Mouse (Mus musculus): ENCODE measurements around the gene Uba3. TPM values are rescaled to one million over a fixed set of nuclear protein-coding genes. Genes with fewer than 3 reads are reported as not detected.

Uba3 gene
- polyA plus RNA-seq, 1 experiment from 2014 or later: 64.9 TPM

DNA sequence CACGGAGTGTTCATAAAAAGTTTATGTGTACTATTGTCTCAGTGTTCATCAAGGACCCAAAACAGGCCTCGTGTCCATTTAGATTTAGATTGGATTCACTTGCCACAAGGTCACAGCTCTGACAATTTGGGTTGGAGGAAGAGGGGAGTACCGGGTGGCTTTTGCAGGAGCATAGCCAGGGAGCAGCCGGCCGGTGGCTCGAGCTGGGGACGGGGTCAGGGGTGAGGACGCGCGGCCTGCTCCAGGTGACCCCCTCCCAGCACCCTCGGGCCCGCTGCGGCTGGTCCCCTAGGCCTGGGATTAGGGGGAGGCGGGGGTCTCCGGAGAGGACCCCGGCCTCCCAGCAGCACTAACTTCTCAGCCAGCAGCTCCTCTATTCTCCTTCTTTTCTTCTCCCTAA is 495 bp downstream of the Uba3 start:
- no peaks in the 10 kb centered on the region for H3K9me3 ChIP-seq (replicated peaks; ENCODE audit: control insufficient read depth, low read length)
- no peaks in the 10 kb centered on the region for H3K27me3 ChIP-seq (ENCODE audit: control insufficient read depth, insufficient read depth, low read length)
- under 1% methylated on average over 16 of the region's 16 CpGs for WGBS
- H3K27ac ChIP-seq (ENCODE audit: low read length): peak overlapping the region; percentile 86
- H3K9ac ChIP-seq (ENCODE audit: low read length): peak overlapping the region; percentile 98
- peak overlapping the region; percentile 79 for H3K4me2 ChIP-seq (ENCODE audit: low read depth, low read length)
- peak; percentile 12 for ATAC-seq (ENCODE audit: insufficient read depth, low FRiP score)
- no peaks in the 10 kb centered on the region; the same call in 1 of the 2 replicates for H3K36me3 ChIP-seq (ENCODE audit: control insufficient read depth, insufficient read depth, low read length)
- H3K4me3 ChIP-seq (replicated peaks; ENCODE audit: low read length): peak overlapping the region; percentile 92
- peaks cover 11% of the 10 kb centered on the region for H3K4me1 ChIP-seq (ENCODE audit: control insufficient read depth, insufficient read depth, low read length)

DNA sequence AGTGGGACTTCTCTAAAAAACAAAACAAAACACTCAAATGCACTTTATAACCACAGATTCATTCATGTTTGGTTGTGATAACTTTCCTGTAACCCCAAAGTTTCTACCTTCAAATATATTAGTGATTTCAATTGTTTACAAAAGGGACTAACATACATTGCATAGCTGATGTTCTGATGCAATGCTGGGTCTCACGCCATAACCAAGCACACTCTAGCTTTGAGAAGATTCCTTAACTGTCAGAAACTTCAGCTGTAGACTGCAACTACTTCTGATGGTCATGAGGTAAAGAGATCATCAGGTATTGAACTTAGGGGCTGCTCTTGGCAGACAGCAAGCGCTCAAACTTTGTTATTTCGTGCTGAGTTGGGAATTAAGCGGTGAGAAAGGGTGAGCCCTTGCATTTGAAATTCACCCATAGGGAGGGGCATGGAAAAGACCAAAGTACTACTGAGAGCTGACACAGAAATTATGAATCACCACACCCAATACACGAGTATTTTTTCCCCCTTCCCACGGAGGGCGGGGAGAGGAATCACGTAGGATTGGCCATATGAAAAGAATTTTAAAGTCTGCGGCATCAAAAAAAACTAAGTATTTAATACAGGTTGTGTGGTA is 1.1 kb downstream of the Uba3 start:
- Histone ChIP-seq H3K4me3 (replicated peaks; ENCODE audit: low read length) (peak overlapping the region; percentile 92), H3K4me2 (ENCODE audit: low read depth, low read length) (peak overlapping the region; percentile 79), H3K36me3 (ENCODE audit: control insufficient read depth, insufficient read depth, low read length) (no peaks in the 10 kb centered on the region; the same call in 1 of the 2 replicates), H3K27ac (ENCODE audit: low read length) (peak overlapping the region; percentile 86), H3K27me3 (ENCODE audit: control insufficient read depth, insufficient read depth, low read length) (no peaks in the 10 kb centered on the region), H3K9me3 (replicated peaks; ENCODE audit: control insufficient read depth, low read length) (no peaks in the 10 kb centered on the region), H3K9ac (ENCODE audit: low read length) (peak overlapping the region; percentile 98), H3K4me1 (ENCODE audit: control insufficient read depth, insufficient read depth, low read length) (peaks cover 11% of the 10 kb centered on the region)
- ATAC-seq (ENCODE audit: insufficient read depth, low FRiP score): no peak
- WGBS: 10% methylated on average over 9 of the region's 9 CpGs

DNA sequence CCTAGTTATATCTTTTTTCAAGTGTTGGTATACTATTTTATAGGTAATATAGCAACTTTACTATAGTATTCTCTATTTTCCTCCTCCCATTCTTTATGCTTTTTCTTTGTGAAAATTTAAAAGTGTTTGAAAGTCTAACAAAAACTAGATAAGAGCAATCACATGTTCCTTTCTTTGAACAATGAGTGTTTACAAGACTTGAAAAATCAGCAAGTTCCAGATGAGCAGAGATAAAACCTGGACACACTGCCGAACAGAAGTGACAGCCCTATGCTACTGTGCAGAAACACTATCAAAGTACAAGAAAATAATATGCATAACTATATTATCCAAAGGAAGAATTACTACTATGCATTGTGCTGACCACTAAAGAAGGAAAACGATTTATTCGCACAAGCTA is 3.0 kb downstream of the Uba3 start:
- ATAC-seq (ENCODE audit: insufficient read depth, low FRiP score): no peak

DNA sequence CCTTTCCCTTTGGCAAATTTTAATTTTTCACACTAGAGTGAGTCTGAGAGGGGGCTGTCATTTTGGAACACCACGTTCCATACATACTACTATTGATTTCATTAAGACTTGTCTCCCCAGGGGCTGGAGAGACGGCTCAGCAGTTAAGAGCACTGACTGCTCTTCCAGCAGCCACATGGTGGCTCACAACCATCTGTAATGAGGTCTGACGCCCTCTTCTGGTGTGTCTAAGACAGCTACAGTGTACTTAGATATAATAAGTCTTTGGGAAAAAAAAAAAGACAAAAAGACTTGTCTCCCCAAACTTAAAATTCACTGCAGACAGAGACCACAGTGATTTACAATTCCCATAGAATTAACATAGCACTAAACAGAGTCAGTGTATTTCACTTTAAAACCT is 5.0 kb downstream of the Uba3 start:
- H3K27ac ChIP-seq (ENCODE audit: low read length): no peak overlapping the region
- H3K4me2 ChIP-seq (ENCODE audit: low read depth, low read length): no peak overlapping the region
- H3K36me3 ChIP-seq (ENCODE audit: control insufficient read depth, insufficient read depth, low read length): peaks cover 19% of the 10 kb centered on the region
- H3K4me3 ChIP-seq (replicated peaks; ENCODE audit: low read length): no peak overlapping the region
- no peak overlapping the region for H3K9ac ChIP-seq (ENCODE audit: low read length)
- peaks cover 11% of the 10 kb centered on the region for H3K4me1 ChIP-seq (ENCODE audit: control insufficient read depth, insufficient read depth, low read length)
- no peaks in the 10 kb centered on the region for H3K9me3 ChIP-seq (replicated peaks; ENCODE audit: control insufficient read depth, low read length)
- H3K27me3 ChIP-seq (ENCODE audit: control insufficient read depth, insufficient read depth, low read length): no peaks in the 10 kb centered on the region
- WGBS: 61% methylated on average over 3 of the region's 3 CpGs
- ATAC-seq (ENCODE audit: insufficient read depth, low FRiP score): no peak

More for the DNA sequence above, 3.0 kb downstream of the Uba3 start:
- Histone ChIP-seq H3K36me3 (ENCODE audit: control insufficient read depth, insufficient read depth, low read length) (peaks cover 3% of the 10 kb centered on the region), H3K4me3 (replicated peaks; ENCODE audit: low read length) (no peak overlapping the region), H3K4me1 (ENCODE audit: control insufficient read depth, insufficient read depth, low read length) (peaks cover 11% of the 10 kb centered on the region), H3K9me3 (replicated peaks; ENCODE audit: control insufficient read depth, low read length) (no peaks in the 10 kb centered on the region), H3K9ac (ENCODE audit: low read length) (no peak overlapping the region), H3K4me2 (ENCODE audit: low read depth, low read length) (no peak overlapping the region), H3K27ac (ENCODE audit: low read length) (no peak overlapping the region), H3K27me3 (ENCODE audit: control insufficient read depth, insufficient read depth, low read length) (no peaks in the 10 kb centered on the region)
- 72% methylated on average over 3 of the region's 3 CpGs for WGBS

DNA sequence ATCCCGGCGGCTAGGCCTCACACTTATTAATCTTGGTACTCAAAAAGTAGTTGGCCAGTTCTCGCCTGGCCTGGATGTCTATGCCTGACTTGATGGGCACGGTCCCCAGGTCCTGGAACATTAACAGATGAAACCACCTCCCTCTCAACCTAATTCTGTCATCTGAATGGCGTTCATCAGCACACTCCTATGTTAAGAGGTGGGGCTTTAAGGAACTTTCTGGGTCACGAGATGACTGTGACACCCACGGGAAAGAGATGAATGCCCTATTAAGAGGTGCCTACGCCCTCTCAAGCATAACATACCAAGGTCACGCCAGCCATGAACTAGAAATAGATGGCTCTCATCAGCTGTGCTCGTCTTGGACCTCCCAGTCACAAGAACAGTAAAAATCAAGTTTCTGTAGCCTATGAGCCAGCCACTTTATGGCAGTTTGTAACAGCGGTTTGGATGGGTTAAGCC is 26.0 kb downstream of the Uba3 start:
- Histone ChIP-seq H3K36me3 (ENCODE audit: control insufficient read depth, insufficient read depth, low read length) (0 out of 2 replicates have a peak, but pooled peaks cover 2% of the 10 kb centered on the region), H3K27me3 (ENCODE audit: control insufficient read depth, insufficient read depth, low read length) (no peaks in the 10 kb centered on the region), H3K9me3 (replicated peaks; ENCODE audit: control insufficient read depth, low read length) (no peaks in the 10 kb centered on the region), H3K4me3 (replicated peaks; ENCODE audit: low read length) (peak overlapping the region; percentile 99), H3K27ac (ENCODE audit: low read length) (peak overlapping the region; percentile 96), H3K9ac (ENCODE audit: low read length) (peak overlapping the region; percentile 99), H3K4me2 (ENCODE audit: low read depth, low read length) (peak overlapping the region; percentile 64), H3K4me1 (ENCODE audit: control insufficient read depth, insufficient read depth, low read length) (peaks cover 10% of the 10 kb centered on the region)
- 7% methylated on average over 11 of the region's 11 CpGs for WGBS
- peak; percentile 64 for ATAC-seq (ENCODE audit: insufficient read depth, low FRiP score)

DNA sequence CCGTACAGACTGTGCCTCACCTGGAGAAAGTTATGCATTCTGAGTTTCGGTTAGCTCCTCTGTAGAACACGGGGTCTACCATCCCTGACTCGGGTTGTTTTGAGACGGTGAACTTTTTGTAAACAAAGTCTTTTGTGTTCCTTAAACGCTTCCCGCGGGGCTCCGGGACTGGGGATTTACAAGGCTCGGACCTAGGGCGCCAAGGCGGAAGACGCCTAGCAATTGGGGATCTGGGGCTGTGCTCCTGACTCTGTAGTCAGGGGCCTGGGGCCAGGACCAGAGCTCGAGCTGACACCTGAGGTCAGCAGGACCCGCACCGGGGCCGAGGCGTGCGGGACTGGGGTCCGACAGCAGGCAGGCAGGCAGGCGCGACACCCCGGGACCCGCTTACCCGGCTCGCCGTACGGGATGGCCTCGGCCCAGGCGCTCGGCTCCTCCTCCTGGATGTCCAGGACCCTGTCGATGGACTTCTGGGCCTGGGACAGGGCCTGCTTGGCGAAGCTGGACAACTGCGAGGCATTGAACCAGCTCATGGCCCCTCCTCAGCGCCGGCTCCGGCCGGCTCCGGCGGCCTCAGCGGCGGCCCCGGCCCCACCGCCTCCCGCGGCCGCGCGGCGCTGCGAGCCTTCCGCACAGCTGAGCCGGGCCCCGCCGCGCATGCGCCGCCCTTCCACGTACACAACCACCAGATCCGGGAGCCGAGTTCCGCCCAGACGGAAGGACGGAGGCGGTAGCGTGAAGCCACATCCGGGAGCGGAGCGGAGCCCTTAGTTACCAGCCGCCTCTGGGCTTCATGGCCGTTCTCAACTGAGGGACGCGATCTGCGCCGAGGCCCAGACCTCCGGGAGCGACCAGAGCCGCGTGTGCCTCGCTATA is 26.7 kb downstream of the Uba3 start, which contains the start of gene Tmf1:
Tmf1 (minus strand) TSS at position 632 of the 876 bp plus-strand sequence.
- Histone ChIP-seq H3K4me1 (ENCODE audit: control insufficient read depth, insufficient read depth, low read length) (peaks cover 10% of the 10 kb centered on the region), H3K9ac (ENCODE audit: low read length) (peak within 1 kb of the TSS; percentile 99), H3K36me3 (ENCODE audit: control insufficient read depth, insufficient read depth, low read length) (no peaks in the 10 kb centered on the region), H3K4me2 (ENCODE audit: low read depth, low read length) (peak within 1 kb of the TSS; percentile 71), H3K4me3 (replicated peaks; ENCODE audit: low read length) (peak within 1 kb of the TSS; percentile 99), H3K27me3 (ENCODE audit: control insufficient read depth, insufficient read depth, low read length) (no peaks in the 10 kb centered on the region), H3K9me3 (replicated peaks; ENCODE audit: control insufficient read depth, low read length) (no peaks in the 10 kb centered on the region), H3K27ac (ENCODE audit: low read length) (peak within 1 kb of the TSS; percentile 96)
- peak; percentile 99 for ATAC-seq (ENCODE audit: insufficient read depth, low FRiP score)
- WGBS: under 1% methylated on average over 71 of the region's 80 CpGs

DNA sequence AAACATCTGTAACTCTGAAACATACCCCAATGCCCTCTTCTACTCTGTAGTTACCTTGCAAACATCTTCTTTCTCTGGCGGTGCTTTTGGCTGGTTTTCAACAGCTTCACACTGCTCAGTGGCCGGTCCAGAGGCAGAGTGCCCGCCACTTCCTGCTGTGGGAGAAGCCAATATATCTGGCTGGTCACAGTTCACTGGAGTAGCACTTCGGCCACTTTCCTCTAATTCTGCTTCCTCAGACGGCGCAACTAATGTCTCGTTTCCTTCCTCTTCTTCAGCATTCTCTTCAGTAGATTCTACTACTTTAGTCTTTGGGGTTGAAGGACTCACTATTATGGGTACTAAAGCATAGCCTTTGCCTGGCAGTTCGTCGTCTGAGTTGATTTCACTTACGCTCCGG is 29.7 kb downstream of the Uba3 start:
- WGBS: 77% methylated on average over 11 of the region's 11 CpGs
- no peaks in the 10 kb centered on the region for H3K27me3 ChIP-seq (ENCODE audit: control insufficient read depth, insufficient read depth, low read length)

DNA sequence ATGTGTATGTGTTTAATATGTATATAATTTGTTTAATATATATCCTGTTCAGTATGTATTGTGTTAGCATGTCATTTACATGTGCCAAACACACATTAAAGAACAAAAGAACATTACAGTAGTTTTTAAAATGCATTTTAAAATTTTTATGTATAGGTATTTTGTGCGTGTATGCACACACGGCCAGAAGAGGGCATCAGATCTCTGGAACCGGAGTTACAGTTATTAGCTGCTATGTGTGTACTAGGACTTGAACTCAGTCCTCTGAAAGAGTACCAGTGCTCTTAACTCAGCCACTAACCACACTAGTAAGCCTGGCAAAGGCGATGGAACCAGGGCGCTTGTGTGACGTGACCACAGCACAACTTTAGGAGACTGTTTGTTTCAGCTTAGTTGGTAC is 55.3 kb downstream of the Uba3 start:
- peaks cover 14% of the 10 kb centered on the region for H3K4me1 ChIP-seq (ENCODE audit: control insufficient read depth, insufficient read depth, low read length)
- no peak overlapping the region for H3K4me3 ChIP-seq (replicated peaks; ENCODE audit: low read length)
- WGBS: 86% methylated on average over 6 of the region's 6 CpGs
- ATAC-seq (ENCODE audit: insufficient read depth, low FRiP score): no peak
- no peak overlapping the region for H3K27ac ChIP-seq (ENCODE audit: low read length)
- no peak overlapping the region for H3K4me2 ChIP-seq (ENCODE audit: low read depth, low read length)
- no peaks in the 10 kb centered on the region for H3K27me3 ChIP-seq (ENCODE audit: control insufficient read depth, insufficient read depth, low read length)
- H3K36me3 ChIP-seq (ENCODE audit: control insufficient read depth, insufficient read depth, low read length): 0 out of 2 replicates have a peak, but pooled peaks cover 4% of the 10 kb centered on the region
- no peak overlapping the region for H3K9ac ChIP-seq (ENCODE audit: low read length)
- no peaks in the 10 kb centered on the region for H3K9me3 ChIP-seq (replicated peaks; ENCODE audit: control insufficient read depth, low read length)

More for the DNA sequence above, 29.7 kb downstream of the Uba3 start:
- Histone ChIP-seq H3K9ac (ENCODE audit: low read length) (no peak overlapping the region), H3K4me2 (ENCODE audit: low read depth, low read length) (no peak overlapping the region), H3K9me3 (replicated peaks; ENCODE audit: control insufficient read depth, low read length) (no peaks in the 10 kb centered on the region), H3K4me1 (ENCODE audit: control insufficient read depth, insufficient read depth, low read length) (peaks cover 10% of the 10 kb centered on the region), H3K27ac (ENCODE audit: low read length) (no peak overlapping the region), H3K36me3 (ENCODE audit: control insufficient read depth, insufficient read depth, low read length) (peaks cover 11% of the 10 kb centered on the region), H3K4me3 (replicated peaks; ENCODE audit: low read length) (no peak overlapping the region)
- no peak for ATAC-seq (ENCODE audit: insufficient read depth, low FRiP score)

DNA sequence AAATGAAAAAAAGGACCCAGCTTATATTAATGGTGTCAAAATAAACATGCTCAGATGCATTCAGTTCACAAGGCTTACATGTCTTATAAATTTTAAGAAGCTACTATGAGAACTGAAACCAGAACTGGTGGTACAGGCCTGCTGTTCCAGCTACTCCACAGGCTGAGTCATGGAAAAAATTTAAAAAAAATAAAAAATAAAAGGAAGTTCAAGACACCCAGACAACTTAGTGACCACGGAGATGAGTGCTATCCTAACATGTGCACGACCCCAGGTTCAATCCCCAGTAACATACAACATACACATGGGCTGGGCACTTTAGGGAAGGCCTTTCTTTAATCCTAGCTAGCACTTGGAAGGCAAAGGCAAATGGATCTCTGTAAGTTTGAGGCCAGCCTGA is 55.7 kb downstream of the Uba3 start:
- 0 out of 2 replicates have a peak, but pooled peaks cover 4% of the 10 kb centered on the region for H3K36me3 ChIP-seq (ENCODE audit: control insufficient read depth, insufficient read depth, low read length)
- H3K4me2 ChIP-seq (ENCODE audit: low read depth, low read length): no peak overlapping the region
- H3K4me3 ChIP-seq (replicated peaks; ENCODE audit: low read length): no peak overlapping the region
- H3K9me3 ChIP-seq (replicated peaks; ENCODE audit: control insufficient read depth, low read length): no peaks in the 10 kb centered on the region
- whole genome bisulfite sequencing: 78% methylated on average over 2 of the region's 2 CpGs
- H3K9ac ChIP-seq (ENCODE audit: low read length): no peak overlapping the region
- no peak overlapping the region; the same call in 1 of the 2 replicates for H3K27ac ChIP-seq (ENCODE audit: low read length)
- H3K4me1 ChIP-seq (ENCODE audit: control insufficient read depth, insufficient read depth, low read length): peaks cover 14% of the 10 kb centered on the region
- ATAC-seq (ENCODE audit: insufficient read depth, low FRiP score): no peak
- no peaks in the 10 kb centered on the region for H3K27me3 ChIP-seq (ENCODE audit: control insufficient read depth, insufficient read depth, low read length)
